In the genomic region with DNA sequence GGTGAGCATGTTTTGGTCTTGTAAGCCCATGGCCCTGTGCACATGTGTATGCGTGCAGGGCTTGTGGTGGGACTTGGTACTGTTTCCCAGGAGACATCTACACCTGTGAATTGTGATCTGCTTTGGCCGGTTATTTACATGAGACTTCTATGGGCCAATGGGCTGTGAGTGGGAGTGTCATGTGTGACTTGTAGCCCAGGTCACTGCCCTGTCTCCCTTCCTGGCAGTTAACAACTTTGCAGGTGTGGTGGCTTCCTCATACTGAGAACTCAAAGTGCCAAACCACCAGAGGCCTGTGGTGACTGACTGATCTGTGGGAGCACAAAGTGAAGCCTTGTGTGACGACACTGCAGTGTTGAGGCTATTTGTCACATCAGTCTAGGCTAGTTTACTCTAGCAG, we compare ENCODE assay signal across 13 mouse cellular contexts. TPM values are rescaled to one million over a fixed set of nuclear protein-coding genes. Genes with fewer than 3 reads are reported as not detected.
A peak's percentile ranks its signal among the peaks of the same experiment; 100 is the strongest.
DNase-seq lines count a peak whose midpoint lies in the region; ATAC-seq and TF ChIP-seq lines count a peak whose summit lies in the region.
"Had no signal": no experiment of that assay in that cellular context is flagged by ENCODE, and none has a peak within 500 bp of the region (broad histone marks: within the 10 kb centered on the region; RNA-seq: fewer than 3 reads in every experiment).

No protein-coding gene starts in this region.

- H3K27me3 ChIP-seq in heart, embryonic 15.5 days = no peaks in the 10 kb centered on the region
- H3K27me3 ChIP-seq in cerebellum, adult 2 months (ENCODE audit: control insufficient read depth, insufficient read depth, low read length) = no peaks in the 10 kb centered on the region
- H3K27me3 ChIP-seq in embryonic facial prominence, embryonic 10.5 days (replicated peaks; ENCODE audit: low read depth, poor library complexity, severe bottlenecking) = no peaks in the 10 kb centered on the region
- H3K27me3 ChIP-seq: limb, embryonic 12.5 days; neural tube, embryonic 15.5 days had no signal

- no peak for TF ChIP-seq POLR2A in cerebellum, adult 2 months (IDR thresholded peaks at IDR 0.05; ENCODE audit: borderline replicate concordance, insufficient read depth, low read length)

- no peak overlapping the region for H3K27ac ChIP-seq in heart, embryonic 15.5 days
- H3K27ac ChIP-seq in cerebellum, adult 2 months (ENCODE audit: insufficient read depth, low read length) = no peak overlapping the region
- no peak overlapping the region for H3K27ac ChIP-seq in embryonic facial prominence, embryonic 10.5 days (replicated peaks)
- H3K27ac ChIP-seq: hindbrain, postnatal 0 days; limb, embryonic 12.5 days; midbrain, embryonic 10.5 days; neural tube, embryonic 15.5 days had no signal

- H3K9me3 ChIP-seq in heart, embryonic 15.5 days (replicated peaks) = no peaks in the 10 kb centered on the region
- H3K9me3 ChIP-seq in embryonic facial prominence, embryonic 10.5 days = no peaks in the 10 kb centered on the region
- H3K9me3 ChIP-seq: limb, embryonic 12.5 days; midbrain, embryonic 10.5 days; neural tube, embryonic 15.5 days had no signal

- H3K4me1 ChIP-seq in heart, embryonic 15.5 days (replicated peaks) = no peaks in the 10 kb centered on the region
- H3K4me1 ChIP-seq in cerebellum, adult 2 months (ENCODE audit: control insufficient read depth, insufficient read depth, low read length) = no peaks in the 10 kb centered on the region
- no peaks in the 10 kb centered on the region for H3K4me1 ChIP-seq in embryonic facial prominence, embryonic 10.5 days
- H3K4me1 ChIP-seq: midbrain, embryonic 10.5 days; neural tube, embryonic 15.5 days had no signal

- peak; percentile 55; the same call in 1 of the 2 replicates for ATAC-seq in heart, embryonic 15.5 days (replicated peaks; ENCODE audit: insufficient number of reproducible peaks, insufficient read depth, low FRiP score, low read depth)
- ATAC-seq in hematopoietic stem cell, adult 5-6 weeks (replicated peaks in 1 of 2; ENCODE audit: insufficient read depth in 1 of 2, low FRiP score in 2 of 2, low TSS enrichment in 1 of 2, low read depth in 1 of 2, poor library complexity in 2 of 2, severe bottlenecking in 2 of 2) = peak; percentile 76 to 87
- ATAC-seq in neutrophil, adult 5-6 weeks (ENCODE audit: extremely low read depth, insufficient number of reproducible peaks, low FRiP score, poor library complexity, severe bottlenecking) = peak; percentile 91
- ATAC-seq: hindbrain, postnatal 0 days had no signal

- no peak overlapping the region for H3K9ac ChIP-seq in heart, embryonic 15.5 days
- H3K9ac ChIP-seq: limb, embryonic 12.5 days; neural tube, embryonic 15.5 days had no signal

- no peak for DNase-seq in heart, postnatal 4 days
- peak; percentile 94 for DNase-seq in thymus, postnatal 0 days (ENCODE audit: low spot score)
- no peak for DNase-seq in cerebellum, adult 2 months
- no peak for DNase-seq in embryonic facial prominence, embryonic 10.5 days (ENCODE audit: low spot score)
- DNase-seq in embryo, embryonic 10 days (ENCODE audit: low spot score) = no peak
- DNase-seq: cerebellum, postnatal 10 days had no signal

- no peak for TF ChIP-seq CTCF in cerebellum, adult 2 months (IDR thresholded peaks at IDR 0.05; ENCODE audit: borderline replicate concordance, insufficient read depth, low read depth, low read length)

- 73% methylated on average over 3 of the region's 3 CpGs for WGBS in heart, embryonic 15.5 days
- 86% methylated on average over 3 of the region's 3 CpGs for WGBS in cerebellum, adult 2 months
- WGBS in embryonic facial prominence, embryonic 10.5 days = 88% methylated on average over 3 of the region's 3 CpGs

- no peak overlapping the region for H3K4me3 ChIP-seq in heart, embryonic 15.5 days
- H3K4me3 ChIP-seq in cerebellum, adult 2 months (replicated peaks; ENCODE audit: insufficient read depth, low read depth, low read length) = no peak overlapping the region
- no peak overlapping the region for H3K4me3 ChIP-seq in embryonic facial prominence, embryonic 10.5 days
- H3K4me3 ChIP-seq: limb, embryonic 12.5 days; midbrain, embryonic 10.5 days; neural tube, embryonic 15.5 days had no signal

- no peaks in the 10 kb centered on the region for H3K36me3 ChIP-seq in heart, embryonic 15.5 days
- no peaks in the 10 kb centered on the region for H3K36me3 ChIP-seq in embryonic facial prominence, embryonic 10.5 days (replicated peaks)
- H3K36me3 ChIP-seq: limb, embryonic 12.5 days; midbrain, embryonic 10.5 days; neural tube, embryonic 15.5 days had no signal

- no peak overlapping the region for H3K4me2 ChIP-seq in heart, embryonic 15.5 days
- H3K4me2 ChIP-seq: limb, embryonic 12.5 days; neural tube, embryonic 15.5 days had no signal

RNA-seq across cellular contexts. Expression of a gene that starts 3.1 kb away (rescaled TPM):
- polyA plus RNA-seq in heart, embryonic 15.5 days (2015; fragmentation: Nextera tagmentation; extraction: Ambion mirVana) = 42.6 and 47.0 TPM in 2 replicates
- total RNA-seq in heart, postnatal 4 days (2021) = 10 to 100 TPM; 35.7 to 37.8 TPM
- 77.0 and 97.2 TPM in 2 replicates for total RNA-seq in hematopoietic stem cell, adult 5-6 weeks (2017)
- 724 and 727 TPM in 2 replicates for total RNA-seq in neutrophil, adult 5-6 weeks (2017)
- polyA plus RNA-seq in thymus, postnatal 0 days (2015; fragmentation: Nextera tagmentation; extraction: Ambion mirVana) = 62.4 and 63.8 TPM in 2 replicates
- polyA plus RNA-seq in cerebellum, adult 2 months (2012; rRNA removed) = 74.3 and 78.5 TPM in 2 replicates
- 52.3 and 52.7 TPM in 2 replicates for polyA plus RNA-seq in embryonic facial prominence, embryonic 10.5 days (2016; fragmentation: Nextera tagmentation; extraction: Ambion mirVana)

RNA-seq across cellular contexts. Expression of a gene that starts 5.9 kb away (rescaled TPM):
- polyA plus RNA-seq in heart, embryonic 15.5 days (2015; fragmentation: Nextera tagmentation; extraction: Ambion mirVana) = 1.2 and 4.6 TPM in 2 replicates
- 1 to 10 TPM in 1 of 2 experiments, under 1 TPM in 1; 0.71 to 2.1 TPM for total RNA-seq in heart, postnatal 4 days (2021)
- total RNA-seq in hematopoietic stem cell, adult 5-6 weeks (2017) = 3.8 and 4.1 TPM in 2 replicates
- 122 and 131 TPM in 2 replicates for total RNA-seq in neutrophil, adult 5-6 weeks (2017)
- polyA plus RNA-seq in thymus, postnatal 0 days (2015; fragmentation: Nextera tagmentation; extraction: Ambion mirVana) = 7.2 and 7.4 TPM in 2 replicates
- 0.17 and 0.28 TPM in 2 replicates for polyA plus RNA-seq in cerebellum, adult 2 months (2012; rRNA removed)
- 0.17 TPM in 1 of 2 replicates, not detected in the other for polyA plus RNA-seq in embryonic facial prominence, embryonic 10.5 days (2016; fragmentation: Nextera tagmentation; extraction: Ambion mirVana)
- total RNA-seq: hindbrain, postnatal 0 days had no signal
- polyA plus RNA-seq: limb, embryonic 12.5 days; midbrain, embryonic 10.5 days had no signal

RNA-seq across cellular contexts. Expression of a gene that starts 43.8 kb away (rescaled TPM):
- polyA plus RNA-seq in heart, embryonic 15.5 days (2015; fragmentation: Nextera tagmentation; extraction: Ambion mirVana) = 16.6 and 18.6 TPM in 2 replicates
- 1 to 10 TPM; 9.3 to 9.6 TPM for total RNA-seq in heart, postnatal 4 days (2021)
- total RNA-seq in hematopoietic stem cell, adult 5-6 weeks (2017) = 1.2 and 1.3 TPM in 2 replicates
- 71.3 and 74.3 TPM in 2 replicates for total RNA-seq in neutrophil, adult 5-6 weeks (2017)
- 4.6 and 5.0 TPM in 2 replicates for polyA plus RNA-seq in thymus, postnatal 0 days (2015; fragmentation: Nextera tagmentation; extraction: Ambion mirVana)
- 14.6 and 14.8 TPM in 2 replicates for polyA plus RNA-seq in cerebellum, adult 2 months (2012; rRNA removed)
- polyA plus RNA-seq in embryonic facial prominence, embryonic 10.5 days (2016; fragmentation: Nextera tagmentation; extraction: Ambion mirVana) = 7.0 and 7.7 TPM in 2 replicates
